Mouse (Mus musculus) megakaryocyte, embryonic 14.5 days (primary cell): ENCODE measurements around the gene Gng7. TPM values are rescaled to one million over a fixed set of nuclear protein-coding genes. Genes with fewer than 3 reads are reported as not detected.
A peak's percentile ranks its signal among the peaks of the same experiment; 100 is the strongest.

Experiments
- H3K27me3 ChIP-seq: replicated peaks from 2 replicates; pipeline ENCODE3; 2012; ENCODE audit warnings: inconsistent platforms
- H3K36me3 ChIP-seq: replicated peaks from 2 replicates; pipeline ENCODE3; 2012; ENCODE audit warnings: low read length, inconsistent platforms, mixed read lengths
- H3K4me1 ChIP-seq: 2 replicates; pipeline ENCODE4 v1.6.1; 2012; ENCODE audit warnings: inconsistent platforms
- H3K4me3 ChIP-seq: replicated peaks from 2 replicates; pipeline ENCODE3; 2012; ENCODE audit warnings: moderate library complexity, mild to moderate bottlenecking, inconsistent platforms
- H3K9me3 ChIP-seq: 2 replicates; pipeline ENCODE4 v1.6.1; 2012; ENCODE audit warnings: inconsistent platforms
- FLI1 ChIP-seq: IDR thresholded peaks from 2 replicates; pipeline ENCODE4 v1.6.1; 2012; ENCODE audit warnings: low read length, inconsistent platforms, mixed read lengths
- GATA1 ChIP-seq: IDR thresholded peaks from 3 replicates; pipeline ENCODE4 v1.6.1; 2012; ENCODE audit warnings: mixed read lengths, low read length, inconsistent platforms, borderline replicate concordance
- polyA plus RNA-seq: library from polyadenylated mRNA; stranded (reverse); fragments of >175 nt; gene quantifications from 2 replicates; pipeline ENCODE4 v1.2.3, GENCODE M21; 2012; ENCODE audit warnings: low replicate concordance; ENCODE audit not compliant: insufficient read depth

Gng7 gene
- polyA plus RNA-seq, 1 experiment, result 0.41 TPM

- Histone ChIP-seq H3K36me3 (peaks cover 12% of the 10 kb centered on the region), H3K9me3 (no peaks in the 10 kb centered on the region), H3K27me3 (peaks cover 46% of the 10 kb centered on the region), H3K4me1 (peaks cover 93% of the 10 kb centered on the region), H3K4me3 (peak overlapping the region; percentile 98)
- no peak for TF ChIP-seq GATA1
- TF ChIP-seq FLI1, result no peak
Observed at GRCm38 (mm10) chr10:80933421-80933979, 81.2 kb downstream of the Gng7 start.

GRCm38 (mm10) chr10:80932700-80933420, 81.9 kb downstream of the Gng7 start:
- Histone ChIP-seq H3K9me3 (no peaks in the 10 kb centered on the region), H3K36me3 (peaks cover 12% of the 10 kb centered on the region), H3K4me1 (peaks cover 90% of the 10 kb centered on the region), H3K4me3 (peak overlapping the region; percentile 98), H3K27me3 (peaks cover 39% of the 10 kb centered on the region)
- TF ChIP-seq GATA1 (no peak), FLI1 (no peak)

- Histone ChIP-seq H3K27me3 (peaks cover 33% of the 10 kb centered on the region), H3K4me3 (peak overlapping the region; percentile 98), H3K4me1 (peaks cover 90% of the 10 kb centered on the region), H3K36me3 (peaks cover 12% of the 10 kb centered on the region), H3K9me3 (no peaks in the 10 kb centered on the region)
- TF ChIP-seq FLI1 (no peak), GATA1 (no peak)
Observed at GRCm38 (mm10) chr10:80932206-80932605, 82.5 kb downstream of the Gng7 start.

- peak overlapping the region; percentile 98 for H3K4me3 ChIP-seq
- H3K4me1 ChIP-seq, result peaks cover 90% of the 10 kb centered on the region
- H3K27me3 ChIP-seq, result peaks cover 28% of the 10 kb centered on the region
Observed at GRCm38 (mm10) chr10:80931695-80932094, 83.0 kb downstream of the Gng7 start.

GRCm38 (mm10) chr10:80931153-80931671, 83.5 kb downstream of the Gng7 start:
- TF ChIP-seq FLI1 (no peak), GATA1 (no peak)
- Histone ChIP-seq H3K4me3 (peak overlapping the region; percentile 98), H3K36me3 (peaks cover 12% of the 10 kb centered on the region), H3K4me1 (peaks cover 90% of the 10 kb centered on the region), H3K27me3 (peaks cover 23% of the 10 kb centered on the region), H3K9me3 (no peaks in the 10 kb centered on the region)

More at GRCm38 (mm10) chr10:80931695-80932094, 83.0 kb downstream of the Gng7 start:
- TF ChIP-seq GATA1, result no peak
- TF ChIP-seq FLI1, result no peak
- peaks cover 12% of the 10 kb centered on the region for H3K36me3 ChIP-seq
- H3K9me3 ChIP-seq, result no peaks in the 10 kb centered on the region

- peaks cover 12% of the 10 kb centered on the region for H3K36me3 ChIP-seq
- no peak for TF ChIP-seq GATA1
- TF ChIP-seq FLI1, result no peak
- peak overlapping the region; percentile 98 for H3K4me3 ChIP-seq
- no peaks in the 10 kb centered on the region for H3K9me3 ChIP-seq
- H3K27me3 ChIP-seq, result peaks cover 16% of the 10 kb centered on the region
- peaks cover 90% of the 10 kb centered on the region for H3K4me1 ChIP-seq
Observed at GRCm38 (mm10) chr10:80930361-80931152, 84.2 kb downstream of the Gng7 start.

- H3K4me3 ChIP-seq, result peak within 1 kb of the TSS; percentile 98
- H3K36me3 ChIP-seq, result peaks cover 12% of the 10 kb centered on the region
- H3K9me3 ChIP-seq, result no peaks in the 10 kb centered on the region
- peaks cover 11% of the 10 kb centered on the region for H3K27me3 ChIP-seq
- peaks cover 84% of the 10 kb centered on the region for H3K4me1 ChIP-seq
- TF ChIP-seq GATA1 (no peak), FLI1 (no peak)
Observed at GRCm38 (mm10) chr10:80929299-80930226, 85.2 kb downstream of the Gng7 start, which contains the start of gene Gadd45b. Gadd45b (plus strand) TSS chr10:80930073.

GRCm38 (mm10) chr10:80928586-80929298, 86.0 kb downstream of the Gng7 start:
- Histone ChIP-seq H3K4me3 (peak overlapping the region; percentile 98), H3K27me3 (peaks cover 7% of the 10 kb centered on the region), H3K9me3 (no peaks in the 10 kb centered on the region), H3K36me3 (peaks cover 12% of the 10 kb centered on the region), H3K4me1 (peaks cover 76% of the 10 kb centered on the region)
- no peak for TF ChIP-seq FLI1
- no peak for TF ChIP-seq GATA1
